Mouse (Mus musculus): Measurements from ENCODE around the gene Paox.

Paox gene

DNA sequence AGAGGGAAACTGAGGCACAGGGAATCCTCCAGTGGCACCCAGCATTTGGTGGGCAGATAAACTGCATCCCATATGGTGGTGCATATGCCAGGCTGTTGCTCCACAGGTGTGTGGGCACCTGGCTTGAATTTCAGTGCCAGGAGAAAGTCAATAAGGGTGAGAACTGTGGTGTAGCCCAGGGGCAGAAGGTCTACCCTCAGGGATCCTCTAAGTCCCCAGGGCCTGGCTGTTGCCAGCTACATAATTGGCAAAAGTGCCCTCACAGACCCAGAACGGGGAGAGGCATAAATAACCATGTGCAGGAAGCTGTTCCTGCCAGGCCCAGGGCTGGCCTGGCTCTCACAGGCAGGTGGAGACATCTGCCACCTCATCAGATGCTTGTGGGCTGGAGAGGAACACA, 57.3 kb downstream of the Paox start, which contains the start of gene Olfr523:
Gene Olfr523, plus strand, starts transcription at position 282 of the 400 bp plus-strand sequence.
- DNase-seq (ENCODE audit: low read depth), result no peak

DNA sequence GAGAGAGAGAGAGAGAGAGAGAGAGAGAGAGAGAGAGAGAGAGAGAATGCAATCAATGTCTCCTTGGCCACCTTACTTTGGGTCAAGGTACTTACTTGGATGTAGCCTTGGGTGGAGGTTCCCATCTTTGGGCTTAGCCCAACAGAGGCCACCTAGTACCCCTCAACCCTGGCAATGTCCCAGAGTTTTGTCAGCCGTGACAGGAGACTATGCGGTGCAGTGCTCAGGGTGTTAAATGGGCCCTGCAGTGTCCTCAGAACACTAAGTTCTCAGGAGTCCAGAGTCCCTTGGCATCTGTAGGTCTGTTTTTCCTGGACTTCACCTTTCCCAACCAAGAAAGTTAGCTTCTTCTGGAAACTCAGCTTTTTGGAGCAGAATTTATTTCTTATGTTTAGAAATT, 63.6 kb downstream of the Paox start:
- no peak for DNase-seq (ENCODE audit: low read depth)

DNA sequence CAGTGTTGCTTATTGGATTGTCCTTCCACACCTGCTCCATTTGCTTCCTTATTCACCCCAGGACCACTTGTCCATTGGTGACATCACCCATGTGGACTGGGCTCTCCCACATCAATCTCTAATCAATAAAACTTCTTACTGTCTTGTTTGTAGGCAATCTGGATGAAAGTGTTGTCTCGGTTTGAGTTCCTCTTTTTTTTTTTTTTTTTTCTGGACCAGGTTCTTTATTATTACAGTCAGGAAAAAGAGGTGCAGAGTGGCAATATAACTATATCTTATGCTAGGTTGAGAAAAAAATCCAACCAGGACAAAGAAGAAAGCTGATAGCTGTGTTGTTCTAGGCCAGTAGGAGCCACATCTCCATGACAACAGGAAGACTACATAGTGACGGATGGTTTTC, 65.1 kb downstream of the Paox start:
- DNase-seq (ENCODE audit: low read depth), result no peak

DNA sequence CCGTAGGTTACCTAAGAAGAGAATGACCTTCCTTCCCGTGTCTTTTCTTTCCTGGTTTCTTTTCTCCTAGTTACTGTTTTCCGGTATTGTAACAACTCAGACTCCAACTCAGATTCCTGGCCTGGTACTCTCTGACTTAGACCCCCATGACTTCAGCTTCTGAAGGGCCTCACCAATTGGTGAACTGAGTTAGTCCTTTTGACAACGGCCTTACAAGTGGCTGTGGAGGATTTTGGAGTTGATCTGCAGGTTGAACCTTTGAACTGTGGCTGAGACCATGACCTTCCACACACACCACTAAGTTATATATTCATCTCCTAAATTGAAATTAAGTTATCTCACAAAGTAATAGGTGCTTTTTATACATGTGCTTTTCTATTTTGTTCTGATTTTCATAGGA, 68.6 kb downstream of the Paox start:
- DNase-seq (ENCODE audit: low read depth), result no peak
